Mouse (Mus musculus) adrenal gland (tissue): Measurements from ENCODE around the gene Rgs16.

Experiments used
- intact Hi-C: fragments of 180-260 bp; cut with DNase I; formaldehyde crosslinking; loops from one replicate; pipeline ENCODE4 v1.15.1; 2025

Gene Rgs16

DNA sequence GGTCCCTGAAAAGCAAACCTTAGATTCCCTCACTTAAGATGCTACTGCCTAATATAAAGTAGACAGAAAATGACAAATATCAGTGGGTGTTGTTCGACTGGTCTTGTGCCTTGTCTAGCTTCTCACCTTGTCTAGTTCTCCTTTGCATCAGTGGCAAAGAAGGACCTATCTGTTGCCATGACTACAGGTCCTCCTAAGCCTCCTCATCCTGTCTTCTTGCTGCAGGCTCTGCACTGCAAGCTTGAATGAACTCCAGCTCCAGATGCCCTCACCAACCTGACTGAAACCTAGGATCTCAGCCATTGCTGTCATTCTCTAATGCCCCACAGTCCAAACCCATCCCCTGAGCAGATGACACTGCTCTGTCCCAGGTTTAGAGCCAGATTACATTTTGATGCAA, 22.2 kb upstream of the Rgs16 start:
- intact Hi-C loops = no loop called here

DNA sequence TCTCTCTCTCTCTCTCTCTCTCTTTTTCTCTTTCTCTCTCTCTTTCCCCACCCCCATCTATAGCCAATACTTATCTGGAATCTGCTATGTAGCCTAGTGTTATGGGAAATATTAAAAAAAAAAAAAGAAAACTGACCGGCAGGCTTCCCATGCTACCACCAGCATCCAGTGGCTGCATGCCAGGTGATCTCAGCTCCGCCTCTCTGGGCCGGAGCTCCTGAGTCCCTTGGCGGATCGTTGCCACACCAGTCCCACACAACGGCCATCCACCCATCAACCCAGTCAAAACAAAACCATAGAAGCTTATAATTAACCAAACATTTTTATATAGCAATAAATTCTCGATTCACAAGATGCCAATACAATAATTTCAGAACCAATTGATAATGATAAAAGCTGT, 19.2 kb upstream of the Rgs16 start:
- intact Hi-C loops = no loop called here

DNA sequence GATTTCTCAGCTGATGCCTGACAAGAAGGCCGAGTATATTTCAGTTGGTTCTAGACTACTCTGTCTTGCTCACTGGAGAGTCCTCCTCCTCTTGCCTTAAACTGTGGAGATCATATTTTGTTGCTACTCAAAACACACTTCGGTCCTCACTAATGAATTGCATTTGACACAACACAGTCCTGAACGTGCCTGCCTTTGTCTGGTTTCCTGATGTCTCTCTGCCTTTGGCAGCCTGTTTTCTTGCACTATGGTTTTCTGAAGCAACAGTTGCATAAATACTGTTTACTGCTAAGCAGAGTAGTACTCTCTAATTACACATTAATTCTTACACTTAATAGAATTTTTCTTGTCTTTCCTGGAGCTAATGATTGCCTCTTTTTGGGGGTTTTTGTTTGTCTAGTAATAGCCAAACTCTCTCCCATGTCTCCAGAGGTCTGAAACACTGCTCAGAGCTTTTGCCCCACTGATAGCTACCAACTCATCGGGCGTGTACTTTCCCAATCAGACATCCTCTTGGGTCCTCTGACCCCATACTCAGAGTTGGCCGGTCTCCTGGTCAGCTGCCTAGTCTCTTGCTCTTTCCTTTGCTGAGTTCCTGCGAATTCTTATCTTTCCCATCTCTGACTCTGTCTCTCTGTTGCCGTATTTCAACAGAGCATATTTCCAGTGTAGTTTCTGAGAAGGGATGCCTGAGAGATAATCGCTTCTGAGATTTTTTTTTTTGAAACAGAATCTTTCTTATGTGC, 18.4 kb upstream of the Rgs16 start:
- intact Hi-C loops = no loop called here

DNA sequence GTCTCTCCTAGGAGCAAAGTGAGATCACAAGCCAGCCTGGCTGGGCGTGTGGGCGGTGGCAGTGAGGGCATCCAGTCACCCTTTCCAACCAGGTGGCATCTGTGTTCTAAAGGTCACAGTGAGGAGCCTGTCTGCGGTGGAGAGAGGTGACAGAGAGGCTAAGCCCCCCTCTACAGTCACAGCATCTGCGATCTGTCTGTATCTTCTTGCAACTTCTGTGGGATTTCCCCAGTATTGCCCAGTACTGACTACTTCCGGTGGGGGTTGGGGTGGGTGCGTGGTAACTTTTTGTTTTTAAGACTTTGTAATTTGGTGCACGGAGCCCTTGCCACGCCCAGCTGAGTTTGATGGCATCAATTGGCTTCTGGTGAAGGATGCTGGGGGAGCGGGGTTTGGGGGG, 16.7 kb upstream of the Rgs16 start:
- intact Hi-C loops = no loop called here

DNA sequence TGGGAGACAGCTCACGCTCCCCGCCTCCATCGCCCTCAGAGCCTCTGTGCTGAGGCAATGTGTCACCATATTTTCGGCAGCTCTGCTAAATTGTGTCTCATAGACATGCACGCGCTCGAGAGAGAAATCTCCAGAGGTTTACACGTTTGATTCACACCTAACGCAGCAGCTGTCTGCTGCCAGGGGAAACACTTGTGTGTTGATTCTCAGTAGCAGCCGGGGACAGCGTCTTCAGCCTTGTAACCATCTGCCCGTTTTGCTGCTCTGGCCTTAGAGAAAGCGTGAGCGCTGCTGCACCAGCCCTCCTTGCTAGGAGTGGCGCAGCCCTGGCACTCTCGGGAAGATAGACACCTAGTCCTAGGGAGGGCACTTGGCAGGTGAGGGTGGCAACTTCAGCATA, 13.5 kb upstream of the Rgs16 start:
- intact Hi-C loops = no loop called here

DNA sequence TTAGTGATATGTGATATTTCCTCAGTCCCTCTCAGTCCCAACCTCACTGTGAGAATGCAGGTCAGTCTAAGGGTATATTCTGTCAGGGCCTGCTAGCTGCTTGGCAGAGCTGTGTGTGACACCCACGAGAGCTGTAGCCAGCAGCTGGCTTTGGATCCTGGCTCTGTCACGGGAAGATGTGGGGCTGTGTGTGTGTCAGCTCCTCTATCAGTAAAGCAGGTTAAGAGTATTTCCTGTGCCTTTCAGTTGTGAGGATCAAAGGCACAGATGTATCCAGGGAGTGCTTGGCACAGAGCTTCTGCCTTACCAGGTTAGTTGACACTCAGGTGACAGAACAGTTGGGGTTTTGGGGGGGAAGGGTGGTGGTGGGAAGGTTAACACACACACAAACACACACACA, 10.3 kb upstream of the Rgs16 start:
- intact Hi-C loops = no loop called here

DNA sequence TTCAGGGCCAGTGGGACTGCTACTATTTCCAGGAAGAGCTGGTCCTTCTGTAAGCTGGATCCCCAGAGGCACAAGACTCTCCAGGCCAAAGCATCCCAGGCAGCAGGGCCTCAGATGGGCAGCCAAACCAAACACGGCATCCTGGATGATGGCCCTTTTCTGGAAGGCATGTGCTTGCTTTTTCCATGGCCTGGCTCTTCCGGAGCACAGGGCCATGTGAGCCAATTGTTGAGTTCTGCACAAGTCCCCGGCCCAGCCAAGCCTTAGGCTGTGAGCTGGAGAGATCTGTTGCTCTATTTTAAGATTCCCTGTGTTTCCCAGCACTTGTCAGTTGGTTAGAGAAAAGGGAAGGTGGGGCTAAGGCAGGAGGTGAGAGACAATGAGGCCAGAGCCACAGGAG, 9.5 kb upstream of the Rgs16 start:
- intact Hi-C loops = no loop called here

DNA sequence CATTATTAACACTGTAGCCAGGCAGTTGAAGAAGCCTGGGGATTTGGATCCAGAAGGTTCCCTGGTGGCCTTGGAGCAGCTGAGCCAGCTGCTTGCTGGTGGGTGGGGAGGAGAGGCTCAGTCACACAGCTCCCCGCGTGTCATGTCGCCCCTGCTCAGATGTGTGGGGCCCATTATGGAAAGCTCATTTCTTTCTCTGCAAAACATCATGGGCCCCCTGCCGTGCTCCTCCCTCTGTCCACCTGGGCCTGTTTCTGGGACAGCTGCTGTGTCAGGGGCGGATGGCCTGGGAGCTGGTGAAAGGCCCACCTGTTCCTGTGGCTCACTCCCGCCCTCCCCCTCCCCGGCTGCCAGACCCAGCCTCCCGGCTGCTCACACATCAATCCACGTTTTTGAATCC, 7.0 kb upstream of the Rgs16 start:
- intact Hi-C loops = no loop called here

DNA sequence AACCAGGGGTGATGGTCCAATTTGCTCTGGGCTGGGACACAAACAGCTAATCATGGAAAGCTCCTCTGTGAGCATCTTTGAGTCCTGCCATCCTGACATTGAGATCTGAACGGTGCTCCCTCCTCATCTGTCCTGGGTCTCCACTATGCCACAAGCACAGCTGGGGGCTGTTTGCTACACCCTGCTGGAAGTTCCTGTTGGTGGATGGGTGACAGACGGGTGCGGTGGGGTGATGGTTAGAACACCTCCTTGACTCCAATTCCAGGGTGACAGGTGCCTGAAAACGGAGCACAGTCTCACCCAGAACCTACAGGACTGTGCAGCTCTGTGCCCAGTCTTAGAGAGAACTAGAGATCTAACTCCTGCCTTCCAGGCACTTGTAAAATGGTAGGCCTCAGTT, 5.3 kb upstream of the Rgs16 start:
- intact Hi-C loops = no loop called here

DNA sequence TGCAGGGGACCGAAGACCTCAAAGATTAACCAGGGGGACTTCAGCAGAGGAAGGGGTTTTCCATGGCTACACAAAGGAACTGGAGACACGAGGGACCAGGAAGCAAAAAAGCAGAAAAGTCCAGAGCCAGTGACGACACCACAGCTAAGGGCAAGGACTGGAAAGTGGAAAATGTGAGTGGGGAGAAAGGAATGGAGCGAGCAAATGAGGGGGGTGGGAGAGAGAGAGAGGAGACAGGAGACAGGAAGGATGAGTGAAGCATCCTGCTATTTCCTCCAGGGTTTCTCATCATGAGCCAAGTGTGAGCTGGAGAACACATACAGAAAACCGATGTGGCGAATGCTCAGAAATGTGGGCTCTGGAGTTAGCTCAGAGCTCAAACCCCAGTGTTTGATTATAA, 4.1 kb upstream of the Rgs16 start:
- intact Hi-C loops = no loop called here

DNA sequence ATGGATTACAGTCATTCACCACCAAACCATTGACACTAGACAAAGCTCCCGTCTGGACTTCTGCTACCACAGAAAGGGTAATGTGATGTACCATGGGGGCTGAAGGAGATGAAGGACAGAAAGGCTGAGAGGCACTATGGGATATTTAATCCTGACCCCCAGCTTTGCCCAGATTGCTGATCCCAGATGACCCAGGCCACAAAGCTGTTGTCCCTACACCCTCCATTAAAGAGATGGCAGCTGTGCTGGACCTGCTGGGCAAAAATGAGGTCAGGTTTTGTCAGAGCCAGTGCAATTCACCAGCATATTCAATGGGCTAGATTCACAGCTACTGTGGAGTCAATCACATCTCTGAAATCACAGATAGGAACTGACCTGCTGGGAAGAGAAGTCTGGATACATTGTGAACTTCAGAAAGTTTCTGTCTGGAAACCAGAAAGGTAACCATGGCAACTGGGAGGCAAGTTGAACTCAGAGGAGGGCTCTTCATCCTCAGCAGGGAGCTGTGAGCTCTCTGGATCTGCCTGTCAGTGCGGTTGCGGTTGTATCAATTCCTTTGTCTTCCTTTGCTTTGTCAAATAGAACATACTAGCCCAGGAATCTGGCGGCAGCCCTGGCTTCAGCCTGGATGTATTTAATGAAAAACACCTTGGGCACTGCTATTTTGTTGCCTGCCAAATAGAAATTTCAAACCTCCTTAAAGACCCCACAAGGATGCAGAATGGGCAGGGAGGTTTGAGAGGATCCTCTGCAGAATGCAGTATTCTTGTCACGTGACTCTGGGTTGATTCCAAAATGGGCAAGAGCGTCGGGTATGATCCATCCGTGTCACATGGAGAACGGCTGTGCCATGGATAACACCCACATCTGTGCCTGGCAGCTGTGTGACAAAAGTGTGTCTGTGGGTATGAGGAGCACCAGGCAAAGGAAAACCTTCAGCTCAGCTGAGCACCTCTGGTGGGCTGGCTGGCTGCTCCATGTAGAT, 2.8 kb upstream of the Rgs16 start:
- intact Hi-C loops = no loop called here

DNA sequence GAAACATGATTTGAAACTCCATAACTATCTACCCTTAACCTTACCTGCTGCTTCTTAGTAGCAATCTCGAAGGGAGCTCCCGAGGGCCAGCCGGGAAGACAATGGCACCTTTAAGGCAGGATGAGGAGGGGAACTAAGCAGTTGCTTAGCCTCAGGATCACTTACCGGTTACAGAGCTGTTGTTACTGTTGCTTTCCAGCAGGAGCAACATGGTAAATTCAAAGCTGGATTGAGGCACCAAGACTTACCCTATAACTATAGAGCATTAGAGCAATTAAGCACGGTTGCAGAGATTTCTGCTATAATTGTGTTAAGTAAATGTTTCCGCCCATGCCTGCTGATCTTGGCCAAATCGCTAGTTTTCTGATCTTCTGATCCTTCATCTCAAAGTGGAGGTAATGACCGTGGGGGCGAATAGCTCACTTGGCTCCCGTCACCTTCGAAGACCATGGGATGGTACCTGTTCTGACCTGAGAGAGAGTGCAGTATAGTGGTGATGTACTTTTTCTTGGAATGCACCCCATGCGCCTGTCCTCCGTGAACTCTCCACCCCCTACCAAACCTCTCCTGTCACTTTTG, 623 bp upstream of the Rgs16 start:
- intact Hi-C loops = loop anchor here (5.0 kb wide), 1 partner anchor 62 kb away; no protein-coding TSS in a partner anchor

DNA sequence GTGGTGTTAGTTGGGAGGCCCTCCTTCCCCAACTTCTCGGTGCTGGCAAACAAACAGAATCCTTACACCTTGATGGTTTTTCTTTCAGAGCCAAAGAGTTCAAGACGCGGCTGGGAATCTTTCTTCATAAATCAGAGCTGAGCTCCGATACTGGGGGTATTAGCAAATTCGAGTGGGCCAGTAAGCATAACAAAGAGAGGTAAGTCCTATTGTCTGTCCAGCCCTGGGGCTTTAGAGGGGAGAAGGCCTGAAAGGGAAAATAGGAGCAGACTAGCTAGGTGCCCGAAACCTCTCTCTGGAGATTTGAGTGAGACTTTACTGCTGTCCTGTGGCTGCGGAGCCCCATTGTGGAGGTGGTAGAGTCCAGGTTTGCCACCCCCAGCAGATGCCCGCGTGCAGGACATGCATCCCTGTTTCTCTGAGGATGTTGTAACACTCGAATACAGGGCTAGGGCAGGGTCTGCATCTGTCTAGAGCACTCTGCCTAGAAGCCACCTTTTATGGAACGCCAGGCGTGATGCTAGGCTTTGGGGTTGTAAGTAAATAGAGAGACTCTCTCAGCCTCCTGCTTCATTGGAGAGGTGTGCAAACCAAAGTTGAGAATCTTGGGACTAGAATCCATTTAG, 739 bp downstream of the Rgs16 start:
- intact Hi-C loops = loop anchor here (5.0 kb wide), 1 partner anchor 64 kb away; no protein-coding TSS in a partner anchor

DNA sequence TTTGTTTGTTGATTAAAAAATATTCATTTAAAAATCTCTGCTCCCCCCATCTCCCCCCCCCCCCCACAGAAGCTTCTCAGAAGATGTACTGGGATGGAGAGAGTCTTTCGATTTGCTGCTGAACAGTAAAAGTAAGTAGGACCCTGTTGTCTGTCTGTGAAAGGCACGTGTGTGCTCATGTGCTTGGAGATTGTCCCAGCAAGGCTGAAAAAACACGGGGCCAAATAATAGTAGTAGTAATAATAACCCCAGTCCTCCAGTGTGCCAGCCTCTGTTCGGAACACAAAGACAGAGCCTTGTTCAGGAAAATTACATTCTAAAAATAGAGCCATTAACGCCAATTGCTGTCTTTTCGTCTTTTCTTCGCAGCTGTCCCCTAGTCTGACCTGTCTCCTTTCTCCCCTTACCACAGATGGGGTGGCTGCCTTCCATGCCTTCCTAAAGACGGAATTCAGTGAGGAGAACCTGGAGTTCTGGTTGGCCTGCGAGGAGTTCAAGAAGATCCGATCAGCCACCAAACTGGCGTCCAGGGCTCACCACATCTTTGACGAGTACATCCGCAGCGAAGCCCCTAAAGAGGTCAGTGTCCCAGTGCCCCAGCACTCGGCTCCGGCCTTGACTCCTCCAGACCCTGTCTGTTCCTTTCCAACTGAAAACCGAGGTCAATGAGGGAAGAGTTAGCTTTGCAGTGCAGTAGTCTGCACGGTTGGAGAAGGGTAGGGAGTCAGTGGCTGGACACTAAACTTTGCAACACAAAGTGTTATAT, 1.6 kb downstream of the Rgs16 start:
- intact Hi-C loops = loop anchor here (1.0 to 5.0 kb wide), 2 partner anchors 64 to 182 kb away; no protein-coding TSS in a partner anchor

DNA sequence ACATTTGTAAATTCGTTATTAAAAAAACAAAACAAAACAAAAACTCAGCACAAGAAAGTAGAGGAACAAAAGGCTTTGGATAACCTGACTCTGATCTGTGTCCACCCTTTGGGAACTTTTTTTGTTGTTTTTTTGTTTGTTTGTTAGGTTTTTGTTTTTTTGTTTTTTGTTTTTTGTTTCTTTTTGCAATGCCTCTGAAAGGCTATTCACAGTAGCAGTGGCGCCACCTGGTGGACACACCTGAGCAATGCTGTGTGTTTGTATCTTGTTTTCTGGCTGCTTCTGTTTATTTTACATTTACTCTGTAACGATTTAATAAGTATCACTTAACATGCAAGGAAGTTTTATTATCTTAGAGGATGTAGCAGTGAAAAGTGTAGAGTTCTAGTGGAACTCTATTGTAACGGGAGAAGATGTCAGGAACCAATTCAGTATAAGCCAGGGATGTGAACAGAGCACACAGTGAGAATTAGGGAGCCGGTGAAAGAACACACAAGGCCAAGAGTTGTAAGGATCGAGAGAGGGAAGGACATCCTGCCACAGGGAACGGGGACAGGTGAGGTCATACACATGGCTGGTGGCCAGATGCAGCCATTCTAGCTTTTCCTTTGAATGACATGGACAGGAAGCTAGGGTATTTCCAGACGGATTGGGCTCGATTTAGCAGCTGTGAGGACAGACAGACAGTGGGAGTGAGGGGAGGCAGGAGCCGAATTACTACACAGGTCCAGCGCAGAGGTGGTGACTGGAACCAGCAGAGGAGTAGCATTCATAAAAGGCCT, 2.4 kb downstream of the Rgs16 start:
- intact Hi-C loops = loop anchor here (1.0 to 5.0 kb wide), 2 partner anchors 65 to 183 kb away; no protein-coding TSS in a partner anchor

DNA sequence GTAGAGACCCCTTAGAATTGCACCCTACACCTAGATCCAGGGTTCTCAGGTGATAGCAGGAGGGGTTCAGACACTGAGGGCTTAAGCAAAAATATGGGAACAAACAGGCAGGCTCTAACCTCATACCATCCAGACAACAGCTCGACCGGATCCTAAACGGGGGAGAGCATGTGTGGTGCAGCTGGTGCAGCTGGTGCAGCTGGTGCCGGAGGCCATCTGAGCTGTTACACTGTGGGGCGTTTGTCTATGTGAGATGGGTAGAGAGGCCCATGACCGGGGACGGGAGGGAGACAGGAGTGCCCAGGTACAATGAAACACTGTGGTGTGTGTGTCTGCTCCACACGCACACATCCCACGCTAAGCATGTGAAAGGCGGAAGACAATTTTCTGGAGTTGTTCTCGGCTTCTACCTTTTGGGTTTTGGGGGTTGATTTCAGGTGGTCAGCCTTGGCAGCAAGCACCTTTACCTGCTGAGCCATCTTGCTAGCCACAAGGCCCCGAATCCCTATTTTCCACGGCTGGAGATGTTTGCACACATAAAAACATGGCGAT, 6.0 kb downstream of the Rgs16 start:
- intact Hi-C loops = loop anchor here (1.0 to 5.0 kb wide), 2 partner anchors 61 to 189 kb away; no protein-coding TSS in a partner anchor

DNA sequence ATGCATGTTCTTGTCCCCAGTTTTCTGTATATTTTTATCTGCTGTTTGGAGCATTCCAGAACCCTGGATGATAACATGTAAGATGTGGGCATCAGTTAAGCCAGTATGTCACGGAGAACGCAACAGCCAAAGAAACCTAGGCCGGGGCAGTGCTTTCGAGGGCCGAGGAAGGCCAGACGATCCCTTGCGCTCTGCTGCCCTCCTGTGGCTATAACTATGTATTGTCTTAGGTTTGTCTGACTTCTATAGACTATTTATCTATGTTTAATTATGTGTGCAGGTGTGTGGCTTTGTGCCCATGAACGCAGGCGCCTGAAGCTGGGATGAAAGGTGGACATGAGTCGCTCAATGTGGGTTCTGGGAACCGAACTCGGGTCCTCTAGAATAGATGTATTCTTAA, 6.6 kb downstream of the Rgs16 start:
- intact Hi-C loops = loop anchor here (1.0 to 5.0 kb wide), 2 partner anchors 61 to 189 kb away; no protein-coding TSS in a partner anchor

DNA sequence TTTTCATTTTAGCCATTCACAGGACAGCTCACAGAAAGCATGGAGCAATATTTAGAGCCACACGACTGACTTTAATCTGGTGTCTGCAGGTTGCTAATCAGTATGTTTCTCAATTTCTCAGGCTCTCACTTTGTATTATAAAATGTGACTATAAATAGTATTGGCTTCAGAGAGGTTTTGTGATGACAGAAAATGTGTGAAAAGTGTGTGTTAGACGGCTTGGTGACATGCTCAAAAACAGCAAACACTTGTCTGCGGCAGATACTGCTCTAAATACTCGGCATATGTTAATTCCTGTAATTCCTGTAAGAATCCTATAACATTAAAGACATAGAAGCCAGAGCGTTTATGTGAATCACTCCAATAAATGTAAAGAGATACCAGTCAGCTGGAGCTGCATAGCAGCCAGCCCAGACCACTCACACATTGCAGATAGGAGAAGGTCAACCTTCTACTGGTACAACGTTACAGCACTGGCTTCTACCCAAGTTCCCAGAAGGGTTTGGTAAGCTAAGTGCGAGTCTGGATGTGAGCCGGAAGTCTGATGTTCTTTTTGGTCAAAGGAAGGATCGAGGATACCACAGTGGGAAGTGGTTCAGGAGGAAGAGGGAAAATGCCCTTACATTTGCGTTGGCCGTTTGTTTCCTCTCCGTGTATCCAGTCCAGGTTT, 7.8 kb downstream of the Rgs16 start:
- intact Hi-C loops = loop anchor here (5.0 kb wide), 1 partner anchor 59 kb away; no protein-coding TSS in a partner anchor

DNA sequence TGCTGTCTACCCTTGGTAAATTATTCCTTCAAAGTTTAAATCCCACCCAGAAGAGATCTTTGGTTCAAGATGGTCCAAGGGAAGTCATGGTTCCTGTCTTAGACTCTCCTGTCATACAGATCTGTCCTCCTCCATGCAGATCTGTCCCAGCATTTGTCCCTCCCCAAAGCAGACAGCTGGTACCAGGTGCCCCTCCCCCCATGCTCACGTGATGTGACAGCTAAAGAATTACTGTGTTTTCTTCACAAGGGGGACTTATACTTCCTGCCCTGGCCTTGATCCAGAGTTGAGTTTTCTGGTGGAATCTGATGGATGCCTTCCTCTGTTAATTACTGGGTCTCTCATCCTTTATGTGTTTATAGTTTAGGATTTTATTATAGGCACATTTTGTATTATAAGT, 8.4 kb downstream of the Rgs16 start:
- intact Hi-C loops = loop anchor here (5.0 kb wide), 1 partner anchor 59 kb away; no protein-coding TSS in a partner anchor
